Mouse (Mus musculus) spleen, adult 2 months (tissue): ENCODE results near the gene 1600002K03Rik.

ENCODE experiments used
- CTCF ChIP-seq: fragments of 200-500 bp; IDR thresholded peaks from 2 replicates; pipeline ENCODE4 v1.5.1; 2011; ENCODE audit warnings: mild to moderate bottlenecking, inconsistent platforms; ENCODE audit not compliant: insufficient read depth, insufficient read length, insufficient replicate concordance; ENCODE audit errors: extremely low read depth
- POLR2A ChIP-seq: fragments of 200-500 bp; IDR thresholded peaks from 2 replicates; pipeline ENCODE4 v1.6.1; 2011; ENCODE audit warnings: low read depth, low read length, inconsistent platforms

DNA sequence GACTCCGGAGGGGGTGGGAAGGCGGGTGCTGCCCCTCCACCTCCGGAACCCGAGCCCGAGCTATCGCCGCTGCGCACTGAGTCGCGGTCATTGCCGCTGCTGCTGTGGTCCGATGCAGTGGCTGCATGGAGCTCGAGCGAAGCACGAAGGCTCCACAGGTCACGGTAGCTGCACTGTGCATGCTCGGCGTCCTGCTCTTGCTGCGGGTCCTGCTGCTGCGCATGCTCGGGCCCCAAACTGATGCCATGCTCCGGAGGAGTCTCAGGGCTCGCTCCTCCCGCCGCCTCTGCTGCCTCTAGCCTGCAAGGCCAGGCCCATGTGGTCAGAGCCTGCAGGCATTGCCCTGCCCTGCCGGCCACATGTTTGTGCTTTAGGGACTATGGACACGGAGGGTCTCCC, 40.8 kb upstream of the 1600002K03Rik start:
- no peak for TF ChIP-seq POLR2A
- TF ChIP-seq CTCF: no peak
